ENCODE assay signal across 26 mouse cellular contexts in genomic region chr7:126353251-126353993, GRCm38 (mm10). TPM values are rescaled to one million over a fixed set of nuclear protein-coding genes. Genes with fewer than 3 reads are reported as not detected.
DNase-seq lines count a peak whose midpoint lies in the region; ATAC-seq and TF ChIP-seq lines count a peak whose summit lies in the region.
"Had no signal": no experiment of that assay in that cellular context is flagged by ENCODE, and none has a peak within 500 bp of the region (broad histone marks: within the 10 kb centered on the region; RNA-seq: fewer than 3 reads in every experiment).

No protein-coding gene starts in this region.

- TF ChIP-seq CTCF in CH12.LX (conservative IDR thresholded peaks at IDR 0.05 in 1 of 2, IDR thresholded peaks at IDR 0.05 in 1 of 2; ENCODE audit: low read depth in 2 of 2, low read length in 2 of 2) = no peak

- H3K27ac ChIP-seq in forebrain, embryonic 11.5 days (ENCODE audit: low read depth, low read length) = no peak overlapping the region
- no peak overlapping the region for H3K27ac ChIP-seq in forebrain, embryonic 14.5 days (ENCODE audit: low read depth, low read length)
- no peak overlapping the region for H3K27ac ChIP-seq in CH12.LX (ENCODE audit: insufficient read depth, low read depth)
- H3K27ac ChIP-seq: embryonic facial prominence, embryonic 13.5 days; embryonic facial prominence, embryonic 15.5 days; forebrain, embryonic 10.5 days; forebrain, embryonic 13.5 days had no signal

- no peaks in the 10 kb centered on the region for H3K79me2 ChIP-seq in CH12.LX (replicated peaks; ENCODE audit: control insufficient read depth, extremely low read depth, insufficient read depth, poor library complexity, severe bottlenecking)

- H3K9ac ChIP-seq in forebrain, embryonic 11.5 days (ENCODE audit: low read length) = no peak overlapping the region
- H3K9ac ChIP-seq in forebrain, embryonic 14.5 days (ENCODE audit: low read length) = no peak overlapping the region
- H3K9ac ChIP-seq in CH12.LX (ENCODE audit: insufficient read depth, low read depth) = no peak overlapping the region
- H3K9ac ChIP-seq: embryonic facial prominence, embryonic 13.5 days; embryonic facial prominence, embryonic 15.5 days; forebrain, embryonic 13.5 days had no signal

- no peak overlapping the region for H3K4me3 ChIP-seq in forebrain, embryonic 11.5 days (ENCODE audit: low read depth, low read length)
- no peak overlapping the region for H3K4me3 ChIP-seq in forebrain, embryonic 14.5 days (ENCODE audit: low read depth, low read length)
- peak overlapping the region; percentile 88 for H3K4me3 ChIP-seq in megakaryocyte, embryonic 14.5 days (replicated peaks)
- no peak overlapping the region for H3K4me3 ChIP-seq in CH12.LX (replicated peaks in 1 of 3; ENCODE audit: low read depth in 2 of 3, low read length in 2 of 3, poor library complexity in 1 of 3)
- H3K4me3 ChIP-seq: embryonic facial prominence, embryonic 13.5 days; embryonic facial prominence, embryonic 15.5 days; erythroblast, embryonic 14.5 days; forebrain, embryonic 10.5 days; forebrain, embryonic 13.5 days had no signal

- no peak for TF ChIP-seq RAD21 in CH12.LX (IDR thresholded peaks at IDR 0.05; ENCODE audit: low read depth, low read length)

- no peak for TF ChIP-seq POLR2A in CH12.LX (IDR thresholded peaks at IDR 0.05; ENCODE audit: low read depth, low read length)

- H3K27me3 ChIP-seq in forebrain, embryonic 11.5 days (ENCODE audit: control insufficient read depth, insufficient read depth, low read length) = no peaks in the 10 kb centered on the region
- no peaks in the 10 kb centered on the region for H3K27me3 ChIP-seq in forebrain, embryonic 14.5 days (replicated peaks; ENCODE audit: control insufficient read depth, insufficient read depth, low read length)
- no peaks in the 10 kb centered on the region for H3K27me3 ChIP-seq in megakaryocyte, embryonic 14.5 days (replicated peaks)
- H3K27me3 ChIP-seq in CH12.LX (replicated peaks) = peaks cover 6% of the 10 kb centered on the region
- H3K27me3 ChIP-seq: embryonic facial prominence, embryonic 15.5 days; forebrain, embryonic 13.5 days had no signal

- TF ChIP-seq EP300 in CH12.LX (IDR thresholded peaks at IDR 0.05; ENCODE audit: low read length) = no peak

- no peaks in the 10 kb centered on the region for H3K9me3 ChIP-seq in forebrain, embryonic 11.5 days (ENCODE audit: control insufficient read depth, low read length)
- H3K9me3 ChIP-seq in forebrain, embryonic 14.5 days (replicated peaks; ENCODE audit: control insufficient read depth, low read length) = no peaks in the 10 kb centered on the region
- no peaks in the 10 kb centered on the region for H3K9me3 ChIP-seq in megakaryocyte, embryonic 14.5 days
- H3K9me3 ChIP-seq in CH12.LX (replicated peaks; ENCODE audit: low read length) = no peaks in the 10 kb centered on the region
- H3K9me3 ChIP-seq: embryonic facial prominence, embryonic 13.5 days; embryonic facial prominence, embryonic 15.5 days; forebrain, embryonic 10.5 days; forebrain, embryonic 13.5 days had no signal

- in situ Hi-C loops in CH12.LX (cut with MboI; ENCODE audit: low pct_ligation_motif_present, low pct_unique_long_range_greater_than_20kb, low sequenced_read_pairs) = loop anchor here (25.0 kb wide), 1 partner anchor 91 kb away; the partner anchor contains the start of gene Sbk1

- no peak overlapping the region for H3K4me2 ChIP-seq in forebrain, embryonic 11.5 days (ENCODE audit: low read depth, low read length, severe bottlenecking)
- no peak overlapping the region for H3K4me2 ChIP-seq in forebrain, embryonic 14.5 days (ENCODE audit: low read length)
- peak overlapping the region; percentile 29; the same call in 1 of the 2 replicates for H3K4me2 ChIP-seq in CH12.LX (ENCODE audit: insufficient read depth, low read depth, poor library complexity, severe bottlenecking)
- H3K4me2 ChIP-seq: embryonic facial prominence, embryonic 13.5 days; embryonic facial prominence, embryonic 15.5 days; forebrain, embryonic 13.5 days had no signal

- DNase-seq in forebrain, embryonic 11.5 days (ENCODE audit: low spot score) = peak; percentile 48
- no peak for DNase-seq in forebrain, embryonic 14.5 days (ENCODE audit: low spot score)
- no peak for DNase-seq in CH12.LX (ENCODE audit: extremely low read depth)
- peak; percentile 49 for DNase-seq in induced T-regulatory cell, adult 2 months (ENCODE audit: low read depth)
- DNase-seq in heart, postnatal 4 days = no peak
- DNase-seq: adrenal gland, adult 8-10 months; adrenal gland, postnatal 14 days; adrenal gland, postnatal 36 days; B cell, adult 2 months; cerebellum, adult 11-12 months; cerebellum, adult 2 months; cerebellum, adult 9-10 months; cerebellum, postnatal 14 days; cerebellum, postnatal 36 days; embryo, embryonic 11 days had no signal

- H3K4me1 ChIP-seq in forebrain, embryonic 11.5 days (replicated peaks; ENCODE audit: control insufficient read depth, insufficient read depth, low read length) = no peaks in the 10 kb centered on the region
- no peaks in the 10 kb centered on the region for H3K4me1 ChIP-seq in forebrain, embryonic 14.5 days (ENCODE audit: control insufficient read depth, insufficient read depth, low read length)
- H3K4me1 ChIP-seq in megakaryocyte, embryonic 14.5 days = peaks cover 84% of the 10 kb centered on the region
- peaks cover 2 to 7% of the 10 kb centered on the region in 2 experiments; a peak in 3 of 4 replicates for H3K4me1 ChIP-seq in CH12.LX (ENCODE audit: control insufficient read depth in 1 of 2, insufficient read depth in 2 of 2)
- H3K4me1 ChIP-seq: embryonic facial prominence, embryonic 13.5 days; embryonic facial prominence, embryonic 15.5 days had no signal

- 65% methylated on average over 11 of the region's 11 CpGs for WGBS in forebrain, embryonic 11.5 days
- WGBS in forebrain, embryonic 14.5 days = 67% methylated on average over 11 of the region's 11 CpGs

- dilution Hi-C loops in CH12.LX (cut with MboI; ENCODE audit: extremely low pct_ligation_motif_present, extremely low pct_unique_long_range_greater_than_20kb, low sequenced_read_pairs) = no loop called here

- ATAC-seq in forebrain, embryonic 11.5 days (replicated peaks; ENCODE audit: low FRiP score) = no peak
- ATAC-seq in forebrain, embryonic 14.5 days = no peak
- ATAC-seq in megakaryocyte, adult 5-6 weeks (ENCODE audit: poor library complexity, severe bottlenecking) = no peak
- ATAC-seq: activated CD4-positive, CD25-positive, alpha-beta regulatory T cell, adult 4 months; CD4-positive, CD25-positive, alpha-beta regulatory T cell, adult 4 months; forebrain, embryonic 13.5 days; forebrain, embryonic 16.5 days; Patski had no signal

- H3K36me3 ChIP-seq in forebrain, embryonic 11.5 days (ENCODE audit: control insufficient read depth, insufficient read depth, low read length) = no peaks in the 10 kb centered on the region
- H3K36me3 ChIP-seq in forebrain, embryonic 14.5 days (ENCODE audit: control insufficient read depth, insufficient read depth, low read length) = no peaks in the 10 kb centered on the region
- H3K36me3 ChIP-seq in megakaryocyte, embryonic 14.5 days (replicated peaks; ENCODE audit: low read length) = peaks cover 3% of the 10 kb centered on the region
- H3K36me3 ChIP-seq in CH12.LX (replicated peaks in 1 of 2; ENCODE audit: control insufficient read depth in 1 of 2, insufficient read depth in 1 of 2, low read length in 1 of 2) = no peaks in the 10 kb centered on the region
- H3K36me3 ChIP-seq: embryonic facial prominence, embryonic 13.5 days; embryonic facial prominence, embryonic 15.5 days; forebrain, embryonic 10.5 days had no signal

TF ChIP-seq in CH12.LX, 34 proteins besides CTCF, POLR2A, EP300 and RAD21 (continues in another document):
- no peak for TF ChIP-seq MAFK (IDR thresholded peaks at IDR 0.05; ENCODE audit: insufficient replicate concordance, low read length)
- no peak for TF ChIP-seq TCF12 (IDR thresholded peaks at IDR 0.05; ENCODE audit: low read depth, low read length)
- no peak for TF ChIP-seq GABPA (IDR thresholded peaks at IDR 0.05; ENCODE audit: insufficient replicate concordance, low read depth, low read length)
- TF ChIP-seq BHLHE40 (IDR thresholded peaks at IDR 0.05; ENCODE audit: low read depth, low read length) = no peak
- TF ChIP-seq SIN3A (IDR thresholded peaks at IDR 0.05; ENCODE audit: low read length) = no peak
- no peak for TF ChIP-seq SMC3 (IDR thresholded peaks at IDR 0.05; ENCODE audit: low read depth, low read length)

RNA-seq across cellular contexts. Expression of gene Lat, which starts 15.9 kb away (rescaled TPM):
- polyA plus RNA-seq in forebrain, embryonic 11.5 days (2014; fragmentation: Nextera tagmentation; extraction: Ambion mirVana) = 2.2 and 2.5 TPM in 2 replicates
- 0.50 and 0.91 TPM in 2 replicates for polyA plus RNA-seq in forebrain, embryonic 14.5 days (2014; fragmentation: Nextera tagmentation; extraction: Ambion mirVana)
- polyA plus RNA-seq in megakaryocyte, embryonic 14.5 days (2012; ENCODE audit: insufficient read depth, low replicate concordance) = 715 and 927 TPM in 2 replicates
- 3.2 and 7.3 TPM in 2 replicates for total RNA-seq in megakaryocyte, adult 5-6 weeks (2015)
- total RNA-seq in megakaryocyte, adult 5-6 weeks (2017) = 3.3 and 6.3 TPM in 2 replicates
- total RNA-seq in CH12.LX (2012; rRNA removed) (0.42 TPM in 2 replicates), CH12.LX (2014; rRNA removed) (0.55 TPM in 1 of 2 replicates, not detected in the other)
- polyA plus RNA-seq in CH12.LX (2012; ENCODE audit: insufficient read length, low read depth) = 1.1 and 1.2 TPM in 2 replicates
- 1 to 10 TPM; 1.1 to 1.4 TPM for total RNA-seq in heart, postnatal 4 days (2021)

RNA-seq across cellular contexts. Expression of gene Spns1, which starts 23.8 kb away (rescaled TPM):
- polyA plus RNA-seq in forebrain, embryonic 11.5 days (2014; fragmentation: Nextera tagmentation; extraction: Ambion mirVana) = 52.4 and 53.9 TPM in 2 replicates
- polyA plus RNA-seq in forebrain, embryonic 14.5 days (2014; fragmentation: Nextera tagmentation; extraction: Ambion mirVana) = 48.4 and 53.8 TPM in 2 replicates
- 74.6 and 153 TPM in 2 replicates for polyA plus RNA-seq in megakaryocyte, embryonic 14.5 days (2012; ENCODE audit: insufficient read depth, low replicate concordance)
- total RNA-seq in megakaryocyte, adult 5-6 weeks (2015) = 7.9 and 11.5 TPM in 2 replicates
- total RNA-seq in megakaryocyte, adult 5-6 weeks (2017) = 6.8 and 10.6 TPM in 2 replicates
- 38.4 and 42.6 TPM in 2 replicates for total RNA-seq in CH12.LX (2012; rRNA removed)
- total RNA-seq in CH12.LX (2014; rRNA removed) = 36.4 and 45.3 TPM in 2 replicates
- polyA plus RNA-seq in CH12.LX (2012; ENCODE audit: insufficient read length, low read depth) = 37.8 and 61.7 TPM in 2 replicates
- total RNA-seq in heart, postnatal 4 days (2021) = 10 to 100 TPM; 36.8 to 37.3 TPM

RNA-seq across cellular contexts. Expression of gene Nfatc2ip, which starts 43.1 kb away (rescaled TPM):
- 3.6 and 4.5 TPM in 2 replicates for polyA plus RNA-seq in forebrain, embryonic 11.5 days (2014; fragmentation: Nextera tagmentation; extraction: Ambion mirVana)
- polyA plus RNA-seq in forebrain, embryonic 14.5 days (2014; fragmentation: Nextera tagmentation; extraction: Ambion mirVana) = 3.7 and 4.1 TPM in 2 replicates
- 0.79 TPM in 1 of 2 replicates, not detected in the other for polyA plus RNA-seq in megakaryocyte, embryonic 14.5 days (2012; ENCODE audit: insufficient read depth, low replicate concordance)
- total RNA-seq in megakaryocyte, adult 5-6 weeks (2015) = 10.1 and 11.7 TPM in 2 replicates
- 13.9 and 16.6 TPM in 2 replicates for total RNA-seq in megakaryocyte, adult 5-6 weeks (2017)
- total RNA-seq in CH12.LX (2012; rRNA removed) (7.8 and 8.8 TPM in 2 replicates), CH12.LX (2014; rRNA removed) (15.0 and 16.8 TPM in 2 replicates)
- 13.0 and 13.9 TPM in 2 replicates for polyA plus RNA-seq in CH12.LX (2012; ENCODE audit: insufficient read length, low read depth)
- 10 to 100 TPM in 1 of 2 experiments, 1 to 10 TPM in 1; 7.5 to 10.1 TPM for total RNA-seq in heart, postnatal 4 days (2021)

Comparison
In these comparisons a context has a peak if more than half of its experiments do, and no peak if none do; other contexts are left out.
1. DNase-seq: peak in forebrain, embryonic 11.5 days (single experiment) and induced T-regulatory cell, adult 2 months (single experiment); none in forebrain, embryonic 14.5 days (single experiment), CH12.LX (single experiment) and heart, postnatal 4 days (single experiment).
2. RNA of gene Lat, which starts 15.9 kb away (polyA plus RNA-seq): 715 to 927 TPM in megakaryocyte, embryonic 14.5 days; 2.2 to 2.5 TPM in forebrain, embryonic 11.5 days, 1.1 to 1.2 TPM in CH12.LX and 0.50 to 0.91 TPM in forebrain, embryonic 14.5 days; every median in the first group is over 100 times any median in the second.